Mouse (Mus musculus): Measurements from ENCODE around the gene Lbx2. TPM values are rescaled to one million over a fixed set of nuclear protein-coding genes. Genes with fewer than 3 reads are reported as not detected.

Gene Lbx2
- polyA plus RNA-seq, 2 experiments, result 0.52 to 0.54 TPM

DNA sequence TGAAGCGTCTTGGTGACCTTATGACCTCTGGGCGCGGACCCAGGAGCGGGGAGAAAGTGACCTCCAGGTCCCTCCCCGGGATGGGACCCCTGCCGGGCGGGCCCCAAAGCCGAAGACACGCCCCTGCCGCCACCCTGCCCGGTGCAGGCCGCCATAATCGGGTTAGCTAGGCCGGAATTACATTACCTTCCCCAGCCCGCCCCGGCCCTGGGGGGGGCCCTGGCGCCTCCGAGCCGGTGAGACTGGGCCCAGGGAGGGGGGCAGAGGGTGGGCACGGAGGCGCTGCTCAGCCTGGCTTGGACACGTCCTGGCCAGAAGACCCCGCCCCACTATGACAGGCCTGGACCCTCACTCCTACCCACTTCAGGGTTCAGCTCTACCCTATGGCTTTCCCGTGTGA lies 14.9 kb upstream of the Lbx2 start:
- no peaks in the 10 kb centered on the region for H3K36me3 ChIP-seq (ENCODE audit: control insufficient read depth, insufficient read depth, low read length)
- H3K4me3 ChIP-seq (replicated peaks; ENCODE audit: low read length), result peak overlapping the region; percentile 17
- H3K9ac ChIP-seq (ENCODE audit: low read depth, low read length, severe bottlenecking), result no peak overlapping the region
- no peaks in the 10 kb centered on the region for H3K9me3 ChIP-seq (ENCODE audit: control insufficient read depth, low read length)
- peaks cover 89% of the 10 kb centered on the region for H3K27me3 ChIP-seq (ENCODE audit: control insufficient read depth, insufficient read depth, low read length)
- DNase-seq (ENCODE audit: low spot score) (no peak), ATAC-seq (ENCODE audit: low FRiP score, low read depth) (no peak)
- 0% methylated on average over 19 of the region's 24 CpGs for WGBS
- TF ChIP-seq POLR2A (IDR thresholded peaks at IDR 0.05; ENCODE audit: borderline replicate concordance, extremely low read depth, insufficient read depth, insufficient read length), result no peak
- no peak overlapping the region for H3K4me2 ChIP-seq (replicated peaks; ENCODE audit: low read depth, low read length, severe bottlenecking)
- H3K27ac ChIP-seq (replicated peaks; ENCODE audit: low read depth, low read length), result no peak overlapping the region
- H3K4me1 ChIP-seq (ENCODE audit: control insufficient read depth, insufficient read depth, low read length), result no peaks in the 10 kb centered on the region

- H3K4me3 ChIP-seq (replicated peaks; ENCODE audit: low read length), result no peak overlapping the region
Observed at GRCm38 (mm10) chr6:83074979-83075378, 11.2 kb upstream of the Lbx2 start.

GRCm38 (mm10) chr6:83077630-83078323 lies 8.4 kb upstream of the Lbx2 start, which contains the start of gene Pcgf1:
Gene Pcgf1 (plus strand): TSS chr6:83077869.
- peak within 1 kb of the TSS; percentile 73 for H3K9ac ChIP-seq (ENCODE audit: low read depth, low read length, severe bottlenecking)
- peaks cover 24% of the 10 kb centered on the region for H3K27me3 ChIP-seq (ENCODE audit: control insufficient read depth, insufficient read depth, low read length)
- 0 out of 2 replicates have a peak, but pooled peaks cover 5% of the 10 kb centered on the region for H3K4me1 ChIP-seq (ENCODE audit: control insufficient read depth, insufficient read depth, low read length)
- H3K4me2 ChIP-seq (replicated peaks; ENCODE audit: low read depth, low read length, severe bottlenecking), result peak within 1 kb of the TSS; percentile 98
- H3K4me3 ChIP-seq (replicated peaks; ENCODE audit: low read length), result peak within 1 kb of the TSS; percentile 78
- under 1% methylated on average over 43 of the region's 54 CpGs for WGBS
- H3K27ac ChIP-seq (replicated peaks; ENCODE audit: low read depth, low read length), result peak within 1 kb of the TSS; percentile 82
- ATAC-seq (ENCODE audit: low FRiP score, low read depth) (peak; percentile 59), DNase-seq (ENCODE audit: low spot score) (peak; percentile 97)
- H3K9me3 ChIP-seq (ENCODE audit: control insufficient read depth, low read length), result no peaks in the 10 kb centered on the region
- H3K36me3 ChIP-seq (ENCODE audit: control insufficient read depth, insufficient read depth, low read length), result peaks cover 26% of the 10 kb centered on the region
- TF ChIP-seq POLR2A (IDR thresholded peaks at IDR 0.05; ENCODE audit: borderline replicate concordance, extremely low read depth, insufficient read depth, insufficient read length), result no peak

More at GRCm38 (mm10) chr6:83074979-83075378, 11.2 kb upstream of the Lbx2 start:
- Histone ChIP-seq H3K4me1 (ENCODE audit: control insufficient read depth, insufficient read depth, low read length) (0 out of 2 replicates have a peak, but pooled peaks cover 5% of the 10 kb centered on the region), H3K9me3 (ENCODE audit: control insufficient read depth, low read length) (no peaks in the 10 kb centered on the region), H3K4me2 (replicated peaks; ENCODE audit: low read depth, low read length, severe bottlenecking) (no peak overlapping the region), H3K9ac (ENCODE audit: low read depth, low read length, severe bottlenecking) (no peak overlapping the region), H3K27me3 (ENCODE audit: control insufficient read depth, insufficient read depth, low read length) (peaks cover 52% of the 10 kb centered on the region), H3K27ac (replicated peaks; ENCODE audit: low read depth, low read length) (no peak overlapping the region), H3K36me3 (ENCODE audit: control insufficient read depth, insufficient read depth, low read length) (peaks cover 5% of the 10 kb centered on the region; the same call in 1 of the 2 replicates)
- no peak for ATAC-seq (ENCODE audit: low FRiP score, low read depth)
- WGBS, result 19% methylated on average over 2 of the region's 2 CpGs
- TF ChIP-seq POLR2A (IDR thresholded peaks at IDR 0.05; ENCODE audit: borderline replicate concordance, extremely low read depth, insufficient read depth, insufficient read length), result no peak
- no peak for DNase-seq (ENCODE audit: low spot score)

GRCm38 (mm10) chr6:83078324-83078858 lies 7.8 kb upstream of the Lbx2 start:
- peak overlapping the region; percentile 82 for H3K27ac ChIP-seq (replicated peaks; ENCODE audit: low read depth, low read length)
- peaks cover 26% of the 10 kb centered on the region for H3K36me3 ChIP-seq (ENCODE audit: control insufficient read depth, insufficient read depth, low read length)
- H3K4me1 ChIP-seq (ENCODE audit: control insufficient read depth, insufficient read depth, low read length), result 0 out of 2 replicates have a peak, but pooled peaks cover 5% of the 10 kb centered on the region
- H3K4me3 ChIP-seq (replicated peaks; ENCODE audit: low read length), result peak overlapping the region; percentile 78
- WGBS, result under 1% methylated on average over 46 of the region's 46 CpGs
- no peaks in the 10 kb centered on the region for H3K9me3 ChIP-seq (ENCODE audit: control insufficient read depth, low read length)
- peak; percentile 88 for DNase-seq (ENCODE audit: low spot score)
- peak; percentile 95 for ATAC-seq (ENCODE audit: low FRiP score, low read depth)
- H3K27me3 ChIP-seq (ENCODE audit: control insufficient read depth, insufficient read depth, low read length), result peaks cover 24% of the 10 kb centered on the region
- H3K9ac ChIP-seq (ENCODE audit: low read depth, low read length, severe bottlenecking), result peak overlapping the region; percentile 73
- peak overlapping the region; percentile 75 for H3K4me2 ChIP-seq (replicated peaks; ENCODE audit: low read depth, low read length, severe bottlenecking)
- peak; percentile 28; the same call in 1 of the 2 replicates for TF ChIP-seq POLR2A (IDR thresholded peaks at IDR 0.05; ENCODE audit: borderline replicate concordance, extremely low read depth, insufficient read depth, insufficient read length)

DNA sequence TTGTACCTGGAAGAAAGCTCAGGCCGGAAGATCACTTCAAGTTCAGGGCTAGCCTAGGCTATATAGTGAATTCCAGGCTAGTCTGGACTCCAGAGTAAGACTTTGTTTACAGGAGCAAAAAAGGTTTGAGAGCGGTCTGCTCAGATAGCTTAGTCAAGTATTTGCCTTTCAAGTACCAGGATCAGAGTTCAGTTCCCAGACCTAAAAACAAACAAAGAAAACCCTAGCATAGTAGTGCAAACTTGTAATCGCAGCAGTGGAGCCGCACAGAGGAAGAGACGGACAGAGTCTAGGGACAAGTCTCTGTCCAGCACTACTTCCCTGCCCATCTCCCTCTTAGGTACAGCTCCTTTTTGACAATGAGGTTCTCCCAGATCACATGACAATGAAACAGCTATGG lies 6.0 kb upstream of the Lbx2 start:
- ATAC-seq (ENCODE audit: low FRiP score, low read depth), result no peak
- no peaks in the 10 kb centered on the region for H3K9me3 ChIP-seq (ENCODE audit: control insufficient read depth, low read length)
- no peak overlapping the region for H3K9ac ChIP-seq (ENCODE audit: low read depth, low read length, severe bottlenecking)
- H3K4me1 ChIP-seq (ENCODE audit: control insufficient read depth, insufficient read depth, low read length), result 0 out of 2 replicates have a peak, but pooled peaks cover 5% of the 10 kb centered on the region
- no peak overlapping the region for H3K4me2 ChIP-seq (replicated peaks; ENCODE audit: low read depth, low read length, severe bottlenecking)
- WGBS, result 96% methylated on average over 5 of the region's 5 CpGs
- no peak for TF ChIP-seq POLR2A (IDR thresholded peaks at IDR 0.05; ENCODE audit: borderline replicate concordance, extremely low read depth, insufficient read depth, insufficient read length)
- peaks cover 26% of the 10 kb centered on the region for H3K36me3 ChIP-seq (ENCODE audit: control insufficient read depth, insufficient read depth, low read length)
- no peak for DNase-seq (ENCODE audit: low spot score)
- peaks cover 28% of the 10 kb centered on the region for H3K27me3 ChIP-seq (ENCODE audit: control insufficient read depth, insufficient read depth, low read length)
- H3K27ac ChIP-seq (replicated peaks; ENCODE audit: low read depth, low read length), result no peak overlapping the region
- H3K4me3 ChIP-seq (replicated peaks; ENCODE audit: low read length), result no peak overlapping the region

Data from limb, embryonic 14.5 days (tissue).